Mouse (Mus musculus) forebrain, embryonic 15.5 days (tissue): ENCODE measurements around the gene Pex12. TPM values are rescaled to one million over a fixed set of nuclear protein-coding genes. Genes with fewer than 3 reads are reported as not detected.
"Not testable (repeated sequence)": the region's sequence is repeated elsewhere in the genome, so short reads cannot be mapped to it uniquely, and the experiment has no call there.

Experiments used
- ATAC-seq: fragments of 200-750 bp; cut with Nextera tagmentation; replicated peaks from 2 replicates; pipeline ENCODE4 v1.8.0; 2017; ENCODE audit warnings: mild to moderate bottlenecking, moderate TSS enrichment, moderate library complexity
- H3K27ac ChIP-seq: fragments of 300-500 bp; sonication (generic); replicated peaks from 2 replicates; pipeline ENCODE4 v1.5.1; 2015; ENCODE audit warnings: mild to moderate bottlenecking, inconsistent platforms
- H3K27me3 ChIP-seq: fragments of 300-500 bp; sonication (generic); 2 replicates; pipeline ENCODE4 v1.6.1; 2015; ENCODE audit warnings: inconsistent platforms
- H3K36me3 ChIP-seq: fragments of 300-500 bp; sonication (generic); 2 replicates; pipeline ENCODE4 v1.6.1; 2015; ENCODE audit warnings: mild to moderate bottlenecking, inconsistent platforms
- H3K4me1 ChIP-seq: fragments of 300-500 bp; sonication (generic); 2 replicates; pipeline ENCODE4 v1.6.1; 2015; ENCODE audit warnings: inconsistent platforms
- H3K4me2 ChIP-seq: fragments of 300-500 bp; sonication (generic); replicated peaks from 2 replicates; pipeline ENCODE4 v1.6.1; 2015; ENCODE audit warnings: mild to moderate bottlenecking, inconsistent platforms
- H3K4me3 ChIP-seq: fragments of 300-500 bp; sonication (generic); 2 replicates; pipeline ENCODE4 v1.5.1; 2015; ENCODE audit warnings: mild to moderate bottlenecking, inconsistent platforms
- H3K9ac ChIP-seq: fragments of 300-500 bp; sonication (generic); replicated peaks from 2 replicates; pipeline ENCODE4 v1.6.1; 2015; ENCODE audit warnings: mild to moderate bottlenecking, inconsistent platforms
- H3K9me3 ChIP-seq: fragments of 300-500 bp; sonication (generic); 2 replicates; pipeline ENCODE4 v1.6.1; 2016; ENCODE audit warnings: inconsistent platforms
- WGBS: fragments of 180-500 bp; shearing (Covaris S2); methylation state at CpG from one replicate; pipeline ENCODE4 v1.1.7; 2015; ENCODE audit warnings: mixed read lengths; 5-methylcytosine and 5-hydroxymethylcytosine counted together
- polyA plus RNA-seq: library from polyadenylated mRNA; unstranded; fragments of >200 nt; fragmentation: Nextera tagmentation; extraction: Ambion mirVana; gene quantifications from 2 replicates; pipeline ENCODE4 v1.2.1, GENCODE M21; 2015

The Pex12 gene
- polyA plus RNA-seq, 1 experiment from 2014 or later, result 20.3 TPM

DNA sequence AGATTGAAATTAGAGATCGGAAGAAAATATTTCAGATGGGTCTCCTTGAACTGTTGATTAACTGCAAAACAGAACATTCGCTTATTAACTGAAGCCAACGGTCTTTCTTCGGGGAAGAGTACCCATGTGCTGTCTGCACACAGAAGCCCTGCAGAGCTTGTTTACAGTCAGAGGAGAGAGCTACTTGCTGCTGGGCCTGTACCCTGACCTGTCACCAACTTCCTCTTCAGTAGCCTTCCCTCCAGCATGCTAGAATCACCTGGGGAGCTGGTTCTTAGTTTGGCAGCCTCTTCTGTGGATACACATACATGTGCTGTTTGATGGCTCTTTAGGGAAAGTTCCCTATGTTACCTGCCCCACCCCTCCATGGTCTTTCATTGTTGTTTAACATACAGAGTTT is 16.8 kb downstream of the Pex12 start:
- Histone ChIP-seq H3K9me3 (no peaks in the 10 kb centered on the region), H3K4me2 (no peak overlapping the region), H3K4me1 (peaks cover 3% of the 10 kb centered on the region; the same call in 1 of the 2 replicates), H3K27me3 (no peaks in the 10 kb centered on the region), H3K9ac (no peak overlapping the region), H3K36me3 (no peaks in the 10 kb centered on the region), H3K27ac (no peak overlapping the region), H3K4me3 (no peak overlapping the region)
- 92% methylated on average over 4 of the region's 4 CpGs for WGBS
- no peak for ATAC-seq

DNA sequence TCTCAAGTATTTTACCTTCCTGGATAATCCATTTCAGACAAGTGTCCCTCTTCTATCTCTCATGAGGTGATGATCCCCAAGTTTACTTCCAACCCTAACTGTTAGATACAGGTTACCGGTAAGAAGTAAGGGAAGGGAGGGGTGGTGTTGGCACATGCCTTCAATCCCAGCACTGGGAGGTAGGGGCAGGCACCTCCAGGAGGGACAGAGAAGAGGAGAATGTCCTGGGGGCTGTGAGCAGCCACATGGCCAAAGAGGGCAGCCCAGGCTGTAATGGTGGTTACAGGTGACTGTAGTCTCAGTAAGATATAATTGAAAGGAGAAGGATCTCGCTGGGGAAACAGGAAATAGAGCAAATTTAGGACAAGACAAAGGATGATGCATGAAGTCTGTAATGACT is 20.3 kb downstream of the Pex12 start:
- no peaks in the 10 kb centered on the region for H3K36me3 ChIP-seq
- ATAC-seq, result no peak

DNA sequence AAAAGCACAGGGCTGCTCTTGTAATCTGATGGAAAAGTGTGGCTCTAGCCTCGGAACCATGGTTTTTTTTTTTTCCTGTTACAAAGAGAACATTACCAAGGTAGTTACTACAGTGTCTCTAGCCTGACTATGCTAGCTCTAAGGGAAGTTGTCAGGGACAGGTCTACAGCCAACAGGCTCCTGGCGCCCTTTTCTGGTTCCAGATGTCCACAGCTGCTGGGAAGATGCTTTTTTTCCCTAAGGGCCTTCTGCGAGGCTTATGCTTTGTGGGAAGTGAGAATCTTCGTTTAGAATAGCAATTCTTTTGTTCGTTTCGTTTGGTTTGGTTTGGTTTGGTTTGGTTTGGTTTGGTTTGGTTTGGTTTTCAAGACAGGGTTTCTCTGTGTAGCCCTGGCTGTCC is 22.7 kb downstream of the Pex12 start:
- H3K27ac ChIP-seq, result no peak overlapping the region
- ATAC-seq, result no peak
- H3K4me1 ChIP-seq, result no peaks in the 10 kb centered on the region
- no peaks in the 10 kb centered on the region for H3K36me3 ChIP-seq
- H3K9ac ChIP-seq, result no peak overlapping the region
- H3K4me2 ChIP-seq, result no peak overlapping the region
- H3K9me3 ChIP-seq, result no peaks in the 10 kb centered on the region
- no peaks in the 10 kb centered on the region for H3K27me3 ChIP-seq
- no peak overlapping the region for H3K4me3 ChIP-seq
- WGBS, result 85% methylated on average over 6 of the region's 6 CpGs

More for the DNA sequence above, 20.3 kb downstream of the Pex12 start:
- Histone ChIP-seq H3K4me3 (no peak overlapping the region), H3K27ac (no peak overlapping the region), H3K4me1 (no peaks in the 10 kb centered on the region), H3K27me3 (no peaks in the 10 kb centered on the region), H3K9ac (no peak overlapping the region), H3K9me3 (no peaks in the 10 kb centered on the region), H3K4me2 (no peak overlapping the region)
- 62% methylated on average over 2 of the region's 2 CpGs for WGBS

DNA sequence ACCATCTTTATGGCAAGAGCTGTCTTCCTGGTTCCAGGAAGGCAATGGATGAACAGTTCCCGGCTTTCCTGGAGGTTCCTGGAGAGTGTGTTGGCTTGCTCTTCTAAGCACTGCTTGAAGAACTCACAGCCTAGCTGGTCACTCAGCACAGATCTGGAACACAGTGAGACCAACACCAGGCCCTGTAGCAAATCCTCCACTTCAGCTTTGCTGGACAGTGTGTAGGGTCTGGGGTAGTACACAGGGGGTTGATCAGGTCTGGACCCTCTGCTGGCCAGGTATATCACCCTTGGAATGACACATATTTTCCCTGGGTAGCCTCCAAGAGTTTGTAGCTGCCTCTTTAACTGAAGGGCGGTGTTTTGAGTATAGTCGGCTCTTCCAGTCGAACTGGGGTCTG is 23.4 kb downstream of the Pex12 start:
- no peaks in the 10 kb centered on the region for H3K36me3 ChIP-seq
- no peak overlapping the region for H3K27ac ChIP-seq
- H3K27me3 ChIP-seq, result no peaks in the 10 kb centered on the region
- WGBS, result 87% methylated on average over 4 of the region's 4 CpGs
- ATAC-seq, result no peak
- H3K9ac ChIP-seq, result no peak overlapping the region
- no peak overlapping the region for H3K4me3 ChIP-seq
- no peaks in the 10 kb centered on the region for H3K4me1 ChIP-seq
- no peak overlapping the region for H3K4me2 ChIP-seq
- no peaks in the 10 kb centered on the region for H3K9me3 ChIP-seq

DNA sequence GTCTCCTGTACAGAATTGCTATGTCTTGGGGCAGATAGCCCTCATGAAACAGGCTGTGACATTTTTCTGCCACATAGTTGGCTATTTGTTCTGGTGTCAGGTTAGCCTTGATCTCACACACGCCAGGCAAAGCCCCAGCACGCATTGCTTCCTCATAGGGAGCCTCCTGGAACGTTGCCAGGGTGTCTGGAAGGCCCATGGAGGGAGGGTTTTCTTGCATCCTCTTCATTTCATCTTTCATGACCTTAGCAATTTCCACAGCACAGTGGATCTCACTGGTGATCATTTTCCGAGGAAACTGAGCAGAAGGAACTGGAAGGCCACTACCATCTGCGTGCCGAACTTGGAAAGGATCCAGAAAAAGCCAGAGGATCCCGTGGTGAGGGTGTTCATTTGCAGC is 26.1 kb downstream of the Pex12 start:
- Histone ChIP-seq H3K4me3 (no peak overlapping the region), H3K9ac (no peak overlapping the region)
- WGBS, result 61% methylated on average over 7 of the region's 7 CpGs

DNA sequence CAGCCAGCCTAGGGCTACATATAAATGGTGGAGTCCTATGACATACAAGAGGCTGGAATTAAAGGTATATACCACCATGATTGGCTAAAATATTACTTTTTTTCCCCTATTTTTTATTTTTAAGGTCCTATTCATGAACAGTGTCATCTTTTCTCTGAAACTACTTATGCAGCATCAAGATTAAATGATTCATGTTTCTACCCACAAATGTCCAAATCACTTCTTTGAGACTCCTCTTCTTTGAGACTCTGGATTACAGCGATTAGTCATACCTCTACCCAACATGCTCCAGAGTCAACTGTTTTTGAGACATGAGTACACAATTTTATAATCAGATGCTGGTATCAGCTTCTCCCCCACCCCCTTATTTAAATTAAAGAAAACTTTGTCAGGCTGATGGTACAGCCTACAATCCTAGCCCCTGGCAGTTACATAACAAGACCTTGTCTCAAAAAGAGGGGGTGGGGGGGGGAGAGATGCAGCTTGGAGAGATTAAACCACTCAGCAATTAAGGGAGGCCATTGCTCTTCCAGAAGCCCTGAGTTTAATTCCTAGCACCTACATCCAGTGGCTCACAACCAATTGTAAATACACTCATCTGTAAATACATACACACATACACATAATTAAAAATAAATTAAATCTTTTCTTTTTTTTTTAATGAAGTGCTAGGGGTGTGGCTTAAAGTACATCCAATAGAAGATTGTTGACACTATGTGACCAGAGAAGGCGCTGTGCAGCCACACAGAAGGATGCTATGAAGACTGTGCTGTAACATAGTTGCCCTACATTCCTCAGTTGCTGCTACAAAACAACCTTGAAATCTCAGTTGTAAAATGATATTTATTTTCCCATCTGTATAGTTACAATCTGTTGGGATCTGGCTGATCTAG is 30.2 kb downstream of the Pex12 start:
- no peaks in the 10 kb centered on the region for H3K9me3 ChIP-seq
- H3K4me1 ChIP-seq, result 0 out of 2 replicates have a peak, but pooled peaks cover 2% of the 10 kb centered on the region
- peak overlapping the region; percentile 67 for H3K4me2 ChIP-seq
- 19% methylated on average over 2 of the region's 2 CpGs for WGBS
- no peak; the same call in 1 of the 2 replicates for ATAC-seq
- no peaks in the 10 kb centered on the region for H3K36me3 ChIP-seq
- peak overlapping the region; percentile 86 for H3K27ac ChIP-seq
- 0 out of 2 replicates have a peak, but pooled peaks cover 2% of the 10 kb centered on the region for H3K27me3 ChIP-seq
- H3K9ac ChIP-seq, result no peak overlapping the region
- H3K4me3 ChIP-seq, result 0 out of 2 replicates have a peak overlapping the region, but pooled peaks have one; percentile 2

More for the DNA sequence above, 26.1 kb downstream of the Pex12 start:
- 0 out of 2 replicates have a peak, but pooled peaks cover 2% of the 10 kb centered on the region for H3K4me1 ChIP-seq
- H3K36me3 ChIP-seq, result no peaks in the 10 kb centered on the region
- H3K27ac ChIP-seq, result no peak overlapping the region
- H3K4me2 ChIP-seq, result no peak overlapping the region
- ATAC-seq, result no peak
- no peaks in the 10 kb centered on the region for H3K27me3 ChIP-seq
- H3K9me3 ChIP-seq, result no peaks in the 10 kb centered on the region

DNA sequence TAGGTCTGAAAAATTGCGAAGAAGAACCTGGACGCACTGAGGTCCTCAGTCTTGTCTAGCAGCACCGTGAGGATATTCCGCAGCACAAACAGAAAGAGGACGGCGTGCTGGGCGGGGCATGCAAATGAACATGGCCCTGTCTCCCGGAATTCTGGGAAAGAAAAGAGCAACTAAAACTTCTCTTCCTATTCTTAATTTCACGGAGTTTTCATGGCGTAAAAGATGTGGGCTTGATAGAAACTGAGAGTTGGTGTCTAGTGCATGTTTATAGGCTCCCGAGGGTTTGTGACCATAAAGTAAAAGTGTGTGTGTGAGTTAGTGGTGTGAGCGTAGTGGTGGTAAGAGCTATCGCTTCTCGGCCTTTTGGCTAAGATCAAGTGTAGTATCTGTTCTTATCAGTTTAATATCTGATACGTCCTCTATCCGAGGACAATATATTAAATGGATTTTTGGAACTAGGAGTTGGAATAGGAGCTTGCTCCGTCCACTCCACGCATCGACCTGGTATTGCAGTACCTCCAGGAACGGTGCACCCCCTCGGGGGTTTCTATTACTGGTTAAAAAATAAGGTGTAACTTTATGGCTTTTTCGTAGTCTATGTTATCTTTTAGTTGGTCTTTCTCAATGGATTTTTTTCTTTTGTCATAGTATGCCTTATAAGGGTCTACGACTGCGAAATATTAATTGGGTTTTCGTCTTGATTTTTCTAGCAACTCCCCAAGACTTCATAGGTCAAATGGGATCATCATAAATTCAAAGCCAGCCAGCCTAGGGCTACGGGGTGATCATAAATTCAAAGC is 31.0 kb downstream of the Pex12 start:
- H3K4me3 ChIP-seq, result peak overlapping the region; percentile 61
- H3K27me3 ChIP-seq, result 0 out of 2 replicates have a peak, but pooled peaks cover 2% of the 10 kb centered on the region
- H3K27ac ChIP-seq, result peak overlapping the region; percentile 86
- WGBS, result under 1% methylated on average over 26 of the region's 26 CpGs
- peak; percentile 90 for ATAC-seq
- peak overlapping the region; percentile 67 for H3K4me2 ChIP-seq
- 0 out of 2 replicates have a peak, but pooled peaks cover 2% of the 10 kb centered on the region for H3K4me1 ChIP-seq
- no peaks in the 10 kb centered on the region for H3K9me3 ChIP-seq
- peak overlapping the region; percentile 76 for H3K9ac ChIP-seq
- H3K36me3 ChIP-seq, result no peaks in the 10 kb centered on the region

DNA sequence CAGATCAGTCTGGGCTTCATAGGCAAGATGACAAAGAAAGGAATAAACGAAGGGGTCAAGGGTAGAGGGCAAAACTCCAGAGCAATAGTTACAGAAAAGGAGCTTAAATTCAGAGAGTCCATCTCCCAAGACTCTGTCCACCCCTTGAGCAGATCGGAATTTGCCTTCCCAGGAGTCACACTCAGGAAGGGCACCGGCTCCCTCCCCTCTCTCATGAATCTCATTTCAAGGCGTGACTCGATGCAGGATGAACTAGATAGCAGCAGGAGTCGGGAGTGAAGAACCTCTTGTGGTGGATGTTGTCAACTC is 31.6 kb downstream of the Pex12 start:
- H3K27me3 ChIP-seq, result 0 out of 2 replicates have a peak, but pooled peaks cover 2% of the 10 kb centered on the region
- H3K36me3 ChIP-seq, result no peaks in the 10 kb centered on the region
- H3K4me1 ChIP-seq, result 0 out of 2 replicates have a peak, but pooled peaks cover 2% of the 10 kb centered on the region
- under 1% methylated on average over 6 of the region's 6 CpGs for WGBS
- H3K4me2 ChIP-seq, result peak overlapping the region; percentile 67
- H3K4me3 ChIP-seq, result peak overlapping the region; percentile 61
- no peaks in the 10 kb centered on the region for H3K9me3 ChIP-seq
- H3K27ac ChIP-seq, result peak overlapping the region; percentile 86
- H3K9ac ChIP-seq, result peak overlapping the region; percentile 76
- peak; percentile 79 for ATAC-seq

DNA sequence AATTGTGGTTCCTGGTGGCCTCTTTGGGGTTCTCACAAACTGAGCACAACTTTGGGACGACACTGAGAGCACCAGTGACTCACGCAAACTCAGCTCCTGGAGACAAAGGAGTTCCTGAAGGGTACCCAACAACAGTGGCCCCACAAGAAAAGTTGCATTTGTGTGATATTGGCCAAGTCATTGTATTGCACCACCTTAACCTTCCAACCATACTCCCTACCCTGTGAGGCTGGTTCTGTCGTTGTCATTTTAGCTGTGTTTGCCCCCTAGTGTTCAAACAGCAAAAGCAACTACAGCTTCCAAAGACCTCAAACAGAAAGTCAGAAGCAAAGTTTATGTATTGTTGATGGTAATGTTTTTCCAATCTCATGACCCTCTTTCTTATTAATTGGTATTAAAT is 39.2 kb downstream of the Pex12 start:
- no peak overlapping the region for H3K9ac ChIP-seq
- no peak overlapping the region for H3K4me2 ChIP-seq
- WGBS, result 55% methylated on average over 3 of the region's 3 CpGs
- no peaks in the 10 kb centered on the region for H3K27me3 ChIP-seq
- no peaks in the 10 kb centered on the region for H3K4me1 ChIP-seq
- no peak overlapping the region for H3K27ac ChIP-seq
- no peak for ATAC-seq
- no peaks in the 10 kb centered on the region for H3K36me3 ChIP-seq
- no peaks in the 10 kb centered on the region for H3K9me3 ChIP-seq
- no peak overlapping the region for H3K4me3 ChIP-seq

DNA sequence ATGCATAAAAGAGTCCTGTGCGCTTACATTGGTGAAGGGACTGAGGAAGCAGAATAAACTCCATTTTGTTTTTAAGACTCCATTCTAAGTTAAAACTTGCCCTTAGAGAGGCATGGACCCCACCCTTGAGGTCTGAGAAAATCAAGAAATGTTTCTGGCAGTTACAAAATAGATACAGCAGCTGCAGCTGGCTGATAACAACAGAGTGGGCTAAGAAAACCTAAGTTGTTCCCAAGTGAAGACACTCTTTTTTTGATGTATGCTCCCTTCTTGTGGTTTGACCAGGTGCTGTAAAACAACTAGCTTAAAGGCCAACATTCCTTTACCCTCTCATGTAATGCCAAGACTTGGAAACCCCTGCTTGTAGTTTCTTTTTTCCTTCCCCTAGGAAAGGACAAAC is 39.7 kb downstream of the Pex12 start:
- H3K4me3 ChIP-seq, result no peak overlapping the region
- H3K9ac ChIP-seq, result no peak overlapping the region
- no peaks in the 10 kb centered on the region for H3K27me3 ChIP-seq
- no peak overlapping the region for H3K27ac ChIP-seq
- no peaks in the 10 kb centered on the region for H3K36me3 ChIP-seq
- ATAC-seq, result no peak
- no peak overlapping the region for H3K4me2 ChIP-seq
- no peaks in the 10 kb centered on the region for H3K9me3 ChIP-seq
- WGBS, result 93% methylated on average over 1 of the region's 1 CpGs
- H3K4me1 ChIP-seq, result no peaks in the 10 kb centered on the region

DNA sequence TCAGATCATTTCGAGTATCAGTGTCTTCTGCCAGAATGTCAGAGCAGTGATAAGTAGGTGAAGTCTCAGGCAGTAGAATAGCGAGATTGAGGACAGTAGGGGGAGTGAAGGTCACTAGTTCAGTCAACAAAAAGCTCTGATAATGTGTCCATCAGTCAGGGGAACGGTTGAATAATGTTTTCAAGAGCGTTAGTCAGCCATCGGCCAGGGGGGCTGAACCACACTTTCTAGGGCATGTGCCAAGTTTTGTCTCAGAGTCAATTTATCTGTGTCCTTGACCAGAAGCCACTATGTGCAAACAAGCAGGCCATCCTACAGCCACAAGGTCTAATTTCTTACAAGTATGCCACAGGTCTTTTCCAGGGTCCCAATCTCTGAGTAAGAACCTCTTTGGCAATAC is 45.2 kb downstream of the Pex12 start:
- 62% methylated on average over 5 of the region's 5 CpGs for WGBS
- H3K27ac ChIP-seq, H3K4me2 ChIP-seq, H3K4me3 ChIP-seq, H3K9ac ChIP-seq, H3K27me3 ChIP-seq, H3K36me3 ChIP-seq, H3K9me3 ChIP-seq, H3K4me1 ChIP-seq, ATAC-seq: not testable (repeated sequence)
